Mouse (Mus musculus) E14TG2a.4 (cell line): ENCODE data around the gene Txnl4b.

ENCODE experiments used
- H3K27me3 ChIP-seq: 2 replicates; pipeline ENCODE4 v1.6.1; 2014; ENCODE audit warnings: low read length, control low read depth; ENCODE audit not compliant: insufficient read depth
- H3K36me3 ChIP-seq: 2 replicates; pipeline ENCODE4 v1.6.1; 2014; ENCODE audit warnings: low read length, control low read depth; ENCODE audit not compliant: insufficient read depth
- H3K4me1 ChIP-seq: replicated peaks from 2 replicates; pipeline ENCODE4 v1.6.1; 2014; ENCODE audit warnings: low read depth, low read length, control low read depth
- H3K4me3 ChIP-seq: replicated peaks from 2 replicates; pipeline ENCODE4 v1.5.1; 2014; ENCODE audit warnings: mild to moderate bottlenecking, low read length
- H3K9me3 ChIP-seq: 2 replicates; pipeline ENCODE4 v1.6.1; 2014; ENCODE audit warnings: low read length, control low read depth
- CTCF ChIP-seq: conservative IDR thresholded peaks from 2 replicates; pipeline ENCODE4 v1.5.1; 2014; ENCODE audit warnings: low read length
- NANOG ChIP-seq: IDR thresholded peaks from 2 replicates; pipeline ENCODE4 v1.6.1; 2014; ENCODE audit warnings: borderline replicate concordance, low read length, mixed read lengths
- POU5F1 ChIP-seq: IDR thresholded peaks from 2 replicates; pipeline ENCODE4 v1.6.1; 2014; ENCODE audit warnings: low read length, borderline replicate concordance

Txnl4b gene

GRCm38 (mm10) chr8:109565498-109566333 lies at the start of gene Txnl4b, which contains the start of gene Dhx38:
TSS of gene Txnl4b (plus strand) at chr8:109565892.
TSS of gene Dhx38 (minus strand) at chr8:109565861.
- Histone ChIP-seq H3K36me3 (peaks cover 48% of the 10 kb centered on the region), H3K9me3 (no peaks in the 10 kb centered on the region), H3K27me3 (no peaks in the 10 kb centered on the region), H3K4me3 (peak within 1 kb of the TSS; percentile 97), H3K4me1 (peaks cover 19% of the 10 kb centered on the region)
- TF ChIP-seq NANOG (no peak), POU5F1 (no peak), CTCF (no peak)

DNA sequence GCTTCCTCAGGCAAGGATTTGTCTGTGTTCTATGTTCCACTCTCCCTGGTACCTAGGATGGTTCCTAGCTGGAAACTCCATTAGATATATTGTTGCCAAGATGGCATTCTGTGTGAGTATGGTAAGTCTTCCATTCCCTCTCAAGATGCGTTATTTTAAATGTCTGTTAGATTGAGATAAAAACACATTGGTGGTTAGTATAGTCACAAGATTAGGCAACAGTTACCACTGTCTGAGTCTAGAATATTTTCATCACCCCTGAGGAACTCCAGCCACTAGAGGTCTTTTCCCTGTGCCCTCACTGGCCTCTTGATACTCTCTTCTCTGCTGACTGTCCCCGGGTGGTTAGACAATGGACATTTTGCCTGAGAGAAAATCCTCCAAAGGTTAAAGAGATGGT lies 41.7 kb upstream of the Txnl4b start:
- Histone ChIP-seq H3K36me3 (no peaks in the 10 kb centered on the region), H3K9me3 (peaks cover 13% of the 10 kb centered on the region), H3K27me3 (peaks cover 16% of the 10 kb centered on the region), H3K4me1 (peaks cover 4% of the 10 kb centered on the region; the same call in 1 of the 2 replicates), H3K4me3 (no peak overlapping the region)
- TF ChIP-seq POU5F1 (no peak), NANOG (no peak), CTCF (no peak)

- H3K4me1 ChIP-seq = peaks cover 18% of the 10 kb centered on the region
- TF ChIP-seq POU5F1 (no peak), CTCF (peak; percentile 93)
- H3K36me3 ChIP-seq = no peaks in the 10 kb centered on the region
- no peaks in the 10 kb centered on the region for H3K9me3 ChIP-seq
- peaks cover 27% of the 10 kb centered on the region; the same call in 1 of the 2 replicates for H3K27me3 ChIP-seq
- H3K4me3 ChIP-seq = peak overlapping the region; percentile 53
These were observed 30.3 kb upstream of the Txnl4b start for GRCm38 (mm10) chr8:109535140-109535990.

GRCm38 (mm10) chr8:109536703-109537102 lies 29.0 kb upstream of the Txnl4b start:
- Histone ChIP-seq H3K4me3 (peak overlapping the region; percentile 53), H3K36me3 (no peaks in the 10 kb centered on the region), H3K9me3 (no peaks in the 10 kb centered on the region), H3K4me1 (peaks cover 18% of the 10 kb centered on the region), H3K27me3 (peaks cover 19% of the 10 kb centered on the region; the same call in 1 of the 2 replicates)
- TF ChIP-seq POU5F1 (no peak), CTCF (peak; percentile 73)

DNA sequence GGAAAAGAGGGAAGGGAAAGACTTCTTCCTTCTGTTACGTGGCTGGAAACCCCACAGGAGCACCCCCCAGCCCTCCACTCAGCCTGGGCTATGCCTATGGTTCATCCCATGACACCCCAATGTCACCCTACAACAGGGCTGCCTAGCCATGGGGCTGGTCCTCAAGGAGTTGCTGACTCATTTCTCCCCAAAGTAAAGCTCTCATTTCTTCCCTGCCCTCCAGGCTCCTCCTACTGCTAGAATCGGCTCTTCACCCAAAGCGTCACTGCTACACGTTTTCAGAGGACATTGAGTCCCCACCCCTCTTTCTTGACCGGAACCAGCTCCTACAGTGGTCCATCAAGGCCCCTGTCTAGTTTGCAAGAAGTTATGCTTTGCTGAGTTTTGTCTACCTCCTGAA lies 23.5 kb upstream of the Txnl4b start:
- Histone ChIP-seq H3K27me3 (0 out of 2 replicates have a peak, but pooled peaks cover 12% of the 10 kb centered on the region), H3K36me3 (peaks cover 7% of the 10 kb centered on the region), H3K4me3 (no peak overlapping the region), H3K4me1 (peaks cover 23% of the 10 kb centered on the region), H3K9me3 (no peaks in the 10 kb centered on the region)
- TF ChIP-seq POU5F1 (no peak), CTCF (no peak), NANOG (no peak)

GRCm38 (mm10) chr8:109542748-109543519 lies 22.8 kb upstream of the Txnl4b start:
- Histone ChIP-seq H3K4me3 (no peak overlapping the region), H3K36me3 (peaks cover 14% of the 10 kb centered on the region), H3K27me3 (0 out of 2 replicates have a peak, but pooled peaks cover 11% of the 10 kb centered on the region), H3K9me3 (no peaks in the 10 kb centered on the region), H3K4me1 (peaks cover 23% of the 10 kb centered on the region)
- no peak for TF ChIP-seq NANOG

- Histone ChIP-seq H3K4me3 (no peak overlapping the region), H3K4me1 (peaks cover 23% of the 10 kb centered on the region), H3K27me3 (0 out of 2 replicates have a peak, but pooled peaks cover 3% of the 10 kb centered on the region), H3K9me3 (no peaks in the 10 kb centered on the region), H3K36me3 (peaks cover 26% of the 10 kb centered on the region)
- TF ChIP-seq POU5F1 (no peak), CTCF (no peak), NANOG (no peak)
These were observed 21.6 kb upstream of the Txnl4b start for GRCm38 (mm10) chr8:109544049-109544448.

- no peaks in the 10 kb centered on the region for H3K27me3 ChIP-seq
- no peaks in the 10 kb centered on the region for H3K9me3 ChIP-seq
- peak; percentile 94 for TF ChIP-seq CTCF
- TF ChIP-seq POU5F1 = no peak
- TF ChIP-seq NANOG = no peak
- peaks cover 100% of the 10 kb centered on the region for H3K36me3 ChIP-seq
- peaks cover 3% of the 10 kb centered on the region; the same call in 1 of the 2 replicates for H3K4me1 ChIP-seq
- H3K4me3 ChIP-seq = no peak overlapping the region
These were observed 14.0 kb upstream of the Txnl4b start for GRCm38 (mm10) chr8:109551663-109552062.
